Mouse (Mus musculus): ENCODE measurements around the gene Hist1h2bp.
A peak's percentile ranks its signal among the peaks of the same experiment; 100 is the strongest.
"Not testable (repeated sequence)": the region's sequence is repeated elsewhere in the genome, so short reads cannot be mapped to it uniquely, and the experiment has no call there.

The Hist1h2bp gene

GRCm38 (mm10) chr13:21783734-21784161 is 3.5 kb upstream of the Hist1h2bp start:
- no peak for DNase-seq (ENCODE audit: low spot score)

DNA sequence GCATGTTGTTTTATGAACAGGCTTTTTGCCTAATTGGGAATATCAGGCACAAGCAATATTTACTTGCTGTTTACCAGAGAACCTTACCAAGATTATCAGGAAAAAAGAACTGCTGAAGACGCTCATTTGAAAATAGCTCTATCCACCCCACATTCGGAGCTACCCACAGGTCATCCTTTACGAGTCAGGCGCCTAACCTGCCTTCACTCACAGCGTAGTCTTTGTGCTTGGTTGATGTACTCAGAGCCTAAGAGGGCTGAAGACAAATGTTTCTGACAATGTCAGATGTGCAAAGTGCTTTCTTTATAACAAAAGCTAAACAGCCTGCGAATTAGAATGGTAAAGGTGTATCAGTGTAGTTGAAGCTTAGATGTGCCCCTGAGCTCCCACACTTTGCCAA is 3.0 kb upstream of the Hist1h2bp start:
- no peak for DNase-seq (ENCODE audit: low spot score)

DNA sequence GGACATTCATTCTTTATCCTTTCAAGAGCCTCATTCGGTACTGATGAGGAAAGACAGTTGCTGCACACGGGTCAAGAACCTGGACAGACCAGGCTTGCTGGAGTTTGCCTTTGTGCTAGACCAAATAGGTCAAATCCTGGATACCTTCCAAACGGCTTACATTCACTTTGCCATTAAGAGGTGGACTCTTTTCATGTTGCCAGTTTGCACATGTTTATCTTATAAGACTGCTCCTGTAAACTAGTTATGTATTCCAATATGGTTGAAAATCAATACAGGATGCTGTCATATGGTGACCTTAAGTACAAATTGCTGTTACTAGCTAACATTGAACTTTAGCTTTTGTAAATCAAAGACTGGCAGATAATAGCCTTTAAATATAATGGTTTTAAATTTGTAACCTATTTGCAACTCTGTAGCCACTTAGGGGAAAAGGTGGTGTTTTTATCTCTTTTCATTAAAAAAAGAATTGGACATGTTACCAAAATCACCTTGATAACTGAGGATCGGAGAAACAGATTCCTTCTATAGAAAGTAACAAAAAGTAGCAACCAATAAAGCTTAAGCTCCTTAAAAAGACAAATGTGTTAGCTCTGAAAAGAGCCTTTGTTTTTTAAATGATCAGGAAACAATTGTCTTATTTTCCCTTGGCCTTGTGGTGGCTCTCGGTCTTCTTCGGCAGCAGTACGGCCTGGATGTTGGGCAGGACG is 917 bp upstream of the Hist1h2bp start:
- no peak for DNase-seq (ENCODE audit: low spot score)

DNA sequence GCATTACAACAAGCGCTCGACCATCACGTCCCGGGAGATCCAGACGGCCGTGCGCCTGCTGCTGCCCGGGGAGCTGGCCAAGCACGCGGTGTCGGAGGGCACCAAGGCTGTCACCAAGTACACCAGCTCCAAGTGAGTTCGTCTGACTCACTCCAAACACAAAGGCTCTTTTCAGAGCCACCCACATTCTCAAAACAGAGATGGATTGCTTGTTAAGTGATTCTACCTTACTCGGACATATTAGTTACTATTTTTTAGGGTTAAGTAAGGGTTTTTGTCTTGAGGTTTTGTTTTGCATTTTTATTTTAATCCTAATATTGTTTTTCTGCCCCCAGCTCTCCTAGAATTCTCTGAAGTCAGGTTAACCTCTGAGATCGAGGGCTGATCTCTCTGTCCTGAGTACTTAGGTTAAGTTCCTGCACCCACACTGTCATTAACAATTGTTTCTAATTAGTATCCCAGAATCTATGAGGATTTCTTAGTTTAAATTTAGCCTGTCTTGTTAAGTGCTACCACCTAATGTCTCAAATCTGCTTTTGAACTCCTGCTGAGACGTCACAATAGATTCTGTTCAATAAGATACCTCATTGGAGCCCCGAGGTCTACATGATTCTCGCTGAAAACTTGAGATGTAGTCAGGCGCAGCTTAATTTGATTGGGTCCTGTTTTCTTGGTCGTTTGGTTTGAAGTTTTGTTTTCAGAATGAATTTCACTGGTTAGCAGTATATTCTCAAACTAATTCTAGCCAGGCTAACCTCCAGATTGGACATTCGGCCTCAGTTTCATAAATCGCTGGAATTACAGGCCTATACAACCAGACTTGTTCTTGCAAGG is 716 bp downstream of the Hist1h2bp start:
- no peak for DNase-seq (ENCODE audit: low spot score)

DNA sequence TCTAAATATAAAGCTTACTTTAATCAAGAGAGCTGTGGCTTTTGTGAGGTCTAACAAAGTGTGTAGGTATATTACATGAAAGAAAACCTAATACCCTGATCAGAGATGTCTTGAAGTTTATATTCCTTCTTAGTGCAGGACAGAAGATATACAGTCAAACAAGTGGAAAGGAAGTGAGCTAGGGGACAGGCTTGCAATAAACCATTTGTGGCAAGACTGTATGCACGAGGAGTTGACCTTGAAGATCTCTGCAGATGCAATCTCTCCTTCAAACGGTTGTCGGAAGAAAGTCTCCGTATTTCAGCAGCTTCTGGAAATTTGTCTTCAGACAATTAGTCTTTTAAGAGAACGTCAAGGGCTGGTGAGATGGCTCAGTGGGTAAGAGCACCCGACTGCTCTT is 2.7 kb downstream of the Hist1h2bp start:
- no peak for DNase-seq (ENCODE audit: low spot score)

GRCm38 (mm10) chr13:21790601-21791283 is 3.5 kb downstream of the Hist1h2bp start:
- peak; percentile 22 for DNase-seq (ENCODE audit: low spot score)

DNA sequence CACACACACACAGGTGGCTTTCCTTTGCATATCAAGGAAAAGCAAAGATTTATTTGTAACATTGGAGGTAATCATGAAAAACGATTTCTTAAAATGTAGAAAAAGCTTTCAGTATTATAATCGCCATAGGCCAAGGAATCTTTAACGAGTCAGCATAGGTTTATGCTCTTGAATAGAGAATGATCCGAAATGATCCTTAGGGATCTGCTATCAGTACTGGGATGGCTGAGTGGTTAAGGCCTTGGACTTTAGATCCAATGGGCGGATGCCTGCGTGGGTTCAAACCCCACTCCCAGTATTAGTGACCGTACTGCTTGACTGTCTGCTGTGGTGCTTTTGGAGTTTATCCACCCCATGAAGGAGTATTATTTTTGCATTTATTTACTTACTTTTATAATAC is 8.3 kb downstream of the Hist1h2bp start:
- DNase-seq (ENCODE audit: low spot score), result no peak

DNA sequence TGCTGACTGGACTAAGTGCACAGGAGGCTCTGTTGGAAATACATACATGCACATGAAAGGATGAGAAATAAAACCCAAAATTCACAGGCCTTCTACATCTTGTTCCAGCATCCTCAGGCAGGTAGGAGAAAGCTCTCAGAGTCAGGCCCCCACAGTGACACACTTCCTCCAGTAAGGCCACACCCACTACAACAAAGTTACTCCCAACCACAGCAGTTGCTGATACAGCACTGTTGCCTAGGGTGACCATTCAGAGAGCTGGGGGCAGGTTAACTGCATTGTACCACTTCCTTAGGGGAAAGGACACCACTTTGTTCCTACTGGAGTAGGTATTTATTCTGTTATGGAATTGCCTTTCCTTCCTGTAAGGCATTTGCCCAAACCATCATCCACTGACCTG is 9.9 kb downstream of the Hist1h2bp start:
- not testable (repeated sequence) for DNase-seq (ENCODE audit: low spot score)

- DNase-seq (ENCODE audit: low spot score), result not testable (repeated sequence)
Measured at GRCm38 (mm10) chr13:21803058-21803457, 15.8 kb downstream of the Hist1h2bp start.

DNA sequence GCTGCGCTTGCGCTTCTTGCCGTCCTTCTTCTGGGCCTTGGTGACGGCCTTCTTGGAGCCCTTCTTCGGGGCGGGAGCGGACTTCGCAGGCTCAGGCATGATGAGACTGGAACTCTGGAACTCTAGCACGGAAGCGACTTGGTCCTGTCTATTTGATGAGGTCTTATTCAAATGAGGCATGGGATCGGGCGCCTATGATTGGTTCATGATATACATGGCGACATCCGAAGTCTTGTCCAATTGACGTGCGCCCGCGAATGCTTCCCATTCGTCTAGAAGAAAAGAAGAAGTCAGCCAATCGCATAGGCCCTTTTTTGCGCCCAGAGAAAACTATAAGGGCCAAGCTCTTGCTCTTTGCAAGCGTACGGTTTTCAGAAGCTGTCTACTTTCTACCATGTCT is 22.8 kb downstream of the Hist1h2bp start, which contains the start of the genes Hist1h2bq and Hist1h2ao:
Gene Hist1h2bq, minus strand, starts transcription at position 125 of the 400 bp plus-strand sequence.
Gene Hist1h2ao, plus strand, starts transcription at position 393 of the 400 bp plus-strand sequence.
- not testable (repeated sequence) for DNase-seq (ENCODE audit: low spot score)

- not testable (repeated sequence) for DNase-seq (ENCODE audit: low spot score)
Measured at GRCm38 (mm10) chr13:21811074-21811473, 23.8 kb downstream of the Hist1h2bp start.

- DNase-seq (ENCODE audit: low spot score), result peak; percentile 38
Measured at GRCm38 (mm10) chr13:21811539-21811938, 24.3 kb downstream of the Hist1h2bp start, which contains the start of gene Hist1h4m. Gene Hist1h4m, plus strand, starts transcription at chr13:21811746.

- not testable (repeated sequence) for DNase-seq (ENCODE audit: low spot score)
Measured at GRCm38 (mm10) chr13:21812092-21812491, 24.8 kb downstream of the Hist1h2bp start.

DNA sequence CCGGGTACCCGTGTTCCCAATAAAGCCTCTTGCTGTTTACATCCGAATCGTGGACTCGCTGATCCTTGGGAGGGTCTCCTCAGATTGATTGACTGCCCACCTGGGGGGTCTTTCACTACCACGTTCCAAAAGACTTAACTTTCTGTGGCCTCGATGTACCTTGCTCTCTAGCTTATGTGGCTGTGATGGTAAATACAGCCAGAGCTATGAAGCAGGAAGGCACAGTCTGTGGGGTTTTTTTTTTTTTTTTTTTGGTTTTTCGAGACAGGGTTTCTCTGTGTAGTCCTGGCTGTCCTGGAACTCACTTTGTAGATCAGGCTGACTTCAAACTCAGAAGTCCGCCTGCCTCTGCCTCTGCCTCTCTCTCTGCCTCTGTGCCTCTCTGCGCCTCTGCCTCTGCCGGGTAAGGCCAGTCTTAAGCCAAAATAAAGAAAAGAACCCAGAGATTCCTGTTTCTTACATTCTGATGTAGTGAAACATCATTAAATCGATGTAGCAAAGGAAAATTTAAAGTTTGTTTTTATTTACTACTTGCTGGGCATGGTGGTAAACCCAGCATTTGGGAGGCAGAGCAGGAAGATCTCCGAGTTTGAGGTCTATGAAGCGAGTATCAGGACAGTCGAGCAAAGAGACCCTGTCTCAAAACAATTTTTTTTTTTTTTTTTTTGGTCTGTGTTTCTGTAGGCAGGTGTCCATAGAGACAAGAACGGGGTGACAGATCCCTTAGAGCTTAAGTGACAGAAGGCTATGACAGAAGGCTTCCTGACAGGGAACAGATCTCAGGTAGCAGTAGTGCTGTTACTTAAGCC is 33.0 kb downstream of the Hist1h2bp start:
- DNase-seq (ENCODE audit: low spot score), result not testable (repeated sequence)

DNA sequence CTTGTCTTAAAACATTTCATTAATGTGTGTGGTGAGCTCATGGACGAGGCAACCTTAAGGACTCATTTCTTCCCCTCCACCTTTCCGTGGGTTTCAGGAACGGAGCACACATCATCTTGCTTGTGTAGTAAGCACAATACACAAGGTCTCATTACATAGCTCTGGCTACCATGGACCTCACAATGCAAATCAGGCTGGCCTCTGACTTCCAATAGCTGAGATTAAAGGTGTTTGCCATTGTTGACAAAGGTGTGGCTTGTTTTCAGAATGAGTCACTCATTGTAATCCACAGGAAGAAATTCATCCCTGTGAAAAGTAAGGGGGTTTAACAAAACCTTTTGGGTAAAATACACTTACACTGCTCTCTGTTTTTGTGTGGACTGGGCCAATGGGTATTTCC is 41.2 kb downstream of the Hist1h2bp start:
- DNase-seq (ENCODE audit: low spot score), result no peak

DNA sequence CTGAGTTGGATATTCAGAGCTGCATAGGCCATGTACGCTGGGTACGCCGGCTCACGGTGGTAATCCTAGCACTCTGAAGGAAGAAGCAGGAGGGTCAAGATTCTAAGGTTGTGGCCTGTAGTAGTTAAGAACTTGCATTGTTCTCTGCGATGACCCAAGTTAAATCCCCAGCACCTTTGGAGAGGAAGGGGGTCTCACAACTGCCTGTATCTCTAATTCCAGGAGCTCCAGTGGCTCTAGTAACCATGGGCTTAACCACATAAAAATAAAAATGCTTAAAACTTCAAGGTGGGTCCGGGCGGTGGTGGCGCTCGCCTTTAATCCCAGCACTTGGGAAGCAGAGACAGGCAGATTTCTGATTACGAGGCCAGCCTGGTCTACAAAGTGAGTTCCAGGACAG is 43.1 kb downstream of the Hist1h2bp start:
- no peak for DNase-seq (ENCODE audit: low spot score)

DNA sequence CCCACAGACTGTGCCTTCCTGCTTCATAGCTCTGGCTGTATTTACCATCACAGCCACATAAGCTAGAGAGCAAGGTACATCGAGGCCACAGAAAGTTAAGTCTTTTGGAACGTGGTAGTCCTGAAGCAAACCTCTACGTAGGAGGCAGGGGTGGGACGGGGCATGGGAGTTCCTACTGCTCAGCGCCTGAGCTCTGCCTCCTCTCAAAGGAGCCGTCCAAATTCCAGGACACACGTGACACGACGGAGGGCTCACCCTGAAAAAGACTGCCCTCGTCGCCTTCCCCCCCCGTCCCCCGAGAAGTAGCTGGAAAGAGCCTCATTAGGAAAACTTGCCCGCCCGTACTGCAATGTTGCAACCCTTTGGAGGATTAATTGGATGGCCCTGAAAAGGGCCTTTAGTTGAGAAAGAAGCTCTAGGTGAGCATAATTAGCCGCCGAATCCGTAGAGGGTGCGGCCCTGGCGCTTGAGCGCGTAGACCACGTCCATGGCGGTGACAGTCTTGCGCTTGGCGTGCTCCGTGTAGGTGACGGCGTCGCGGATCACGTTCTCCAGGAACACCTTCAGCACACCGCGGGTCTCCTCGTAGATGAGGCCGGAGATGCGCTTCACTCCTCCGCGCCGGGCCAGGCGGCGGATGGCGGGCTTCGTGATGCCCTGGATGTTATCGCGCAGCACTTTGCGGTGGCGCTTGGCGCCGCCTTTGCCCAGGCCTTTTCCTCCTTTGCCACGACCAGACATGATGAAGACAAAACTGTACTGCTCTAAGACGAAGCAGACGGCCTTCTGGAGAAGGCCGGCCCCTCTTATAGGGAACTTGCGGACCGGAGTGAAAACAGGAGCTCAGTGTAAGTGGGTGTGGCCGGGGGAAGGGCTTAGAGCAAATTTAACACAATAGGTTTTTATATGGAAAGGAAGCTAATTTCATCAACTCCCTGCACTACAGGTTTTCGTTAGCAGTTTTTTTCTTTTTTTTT is 44.4 kb downstream of the Hist1h2bp start, which contains the start of gene Hist1h4n:
Gene Hist1h4n, minus strand, starts transcription at position 779 of the 977 bp plus-strand sequence.
- not testable (repeated sequence) for DNase-seq (ENCODE audit: low spot score)

- not testable (repeated sequence) for DNase-seq (ENCODE audit: low spot score)
Measured at GRCm38 (mm10) chr13:21833461-21833860, 46.2 kb downstream of the Hist1h2bp start, which contains the start of the genes Hist1h2ap and Hist1h2br. Gene Hist1h2ap, minus strand, starts transcription at chr13:21833507. Gene Hist1h2br, plus strand, starts transcription at chr13:21833743.

All from ovary, postnatal 36 days (tissue).